Mouse (Mus musculus) ZHBTc4 (cell line): ENCODE data around the gene Ccni.

ENCODE experiments used
- DNase-seq: peaks from one replicate; pipeline ENCODE4 v3.0.0-alpha.2; 2011; ENCODE audit warnings: low read depth, low spot score

Gene Ccni

GRCm38 (mm10) chr5:93136956-93137586, 69.2 kb downstream of the Ccni start:
- no peak for DNase-seq

GRCm38 (mm10) chr5:93135368-93136107, 70.8 kb downstream of the Ccni start:
- DNase-seq = no peak

GRCm38 (mm10) chr5:93133445-93134244, 72.7 kb downstream of the Ccni start:
- no peak for DNase-seq
